Mouse (Mus musculus): ENCODE measurements at regions not wholly inside any gene's neighbourhood (a gene's known extent, or its start where the extent isn't known, plus 50 kb on each side); places are given as distances from the start of the nearest gene placed in this dataset.

DNA sequence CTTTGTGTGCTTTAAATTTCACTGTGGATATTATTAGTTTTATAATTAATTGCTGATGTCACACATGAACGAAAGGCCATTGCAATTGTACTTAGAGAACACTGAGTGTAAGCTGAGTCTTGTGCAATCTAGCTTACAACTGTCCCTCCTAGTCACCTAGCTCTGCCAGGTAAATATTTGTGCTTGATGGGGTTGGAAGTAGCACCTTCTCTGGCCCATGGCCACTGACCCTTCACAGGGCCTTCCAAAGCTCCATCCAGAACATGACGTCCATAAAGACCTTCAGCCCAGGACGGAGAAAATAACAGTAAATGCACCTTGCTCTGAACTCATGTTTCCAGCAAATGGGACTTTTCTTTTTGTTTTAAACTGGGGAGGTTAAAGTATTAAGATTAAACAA is 576.0 kb downstream of the Nedd1 start:
- no peak for TF ChIP-seq CTCF (IDR thresholded peaks at IDR 0.05; ENCODE audit: control insufficient read depth, insufficient read depth, insufficient replicate concordance, low read depth, low read length)
- no peak for TF ChIP-seq POLR2A (IDR thresholded peaks at IDR 0.05; ENCODE audit: control insufficient read depth, low read depth, low read length)

Data from testis, adult 2 months (tissue).